Mouse (Mus musculus) layer of hippocampus, adult 11-12 months (tissue): ENCODE measurements at regions not wholly inside any gene's neighbourhood (a gene's known extent, or its start where the extent isn't known, plus 50 kb on each side); places are given as distances from the start of the nearest gene placed in this dataset.

ENCODE experiments used
- DNase-seq: peaks from one replicate; pipeline ENCODE4 v3.0.0; 2022; ENCODE audit warnings: low spot score

DNA sequence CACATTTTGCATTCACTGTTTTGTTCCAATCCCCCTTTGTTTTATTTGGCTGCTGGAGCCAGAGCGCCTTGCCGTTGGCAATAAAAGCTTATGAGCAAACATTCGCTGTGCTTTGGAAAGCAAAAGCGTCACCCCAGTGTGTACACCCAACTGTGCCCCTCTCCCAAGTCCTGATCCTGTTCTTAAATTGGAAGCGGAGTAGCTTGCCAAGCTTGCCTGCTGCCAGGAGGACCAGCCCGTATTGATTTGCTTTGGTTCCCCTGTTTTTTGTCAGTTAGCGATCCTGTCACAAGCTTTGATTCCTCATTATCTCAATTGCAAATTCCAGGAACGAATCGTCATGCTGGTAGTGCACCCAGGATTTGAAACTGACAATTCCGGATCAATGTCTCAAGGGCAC is 917.5 kb downstream of the Olfm4 start:
- DNase-seq, result peak; percentile 56

DNA sequence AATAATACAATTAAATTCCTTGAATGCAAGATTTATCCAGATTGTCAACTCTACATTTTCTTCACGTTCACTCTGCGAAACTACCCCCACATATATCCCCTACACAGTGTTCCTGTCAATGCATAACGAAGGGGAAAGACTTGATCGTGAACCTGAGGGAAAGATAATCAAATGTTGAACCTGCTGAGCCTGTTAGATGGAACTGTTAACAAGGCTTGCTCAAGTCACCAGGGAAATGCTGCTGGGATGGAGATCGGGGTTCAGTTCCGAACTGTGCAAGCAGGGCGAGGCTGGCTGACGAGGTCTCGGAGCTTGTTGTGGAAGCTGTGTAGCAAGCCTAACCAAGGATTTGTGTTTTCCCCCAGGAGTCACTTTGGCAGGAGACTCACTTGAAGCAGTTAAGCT is 917.9 kb downstream of the Olfm4 start:
- DNase-seq, result peak; percentile 4

- DNase-seq, result no peak
Observed at GRCm38 (mm10) chr14:80916031-80916430, 932.1 kb downstream of the Olfm4 start.

- no peak for DNase-seq
Observed at GRCm38 (mm10) chr14:80923732-80924131, 939.9 kb downstream of the Olfm4 start.

- DNase-seq, result no peak
Observed at GRCm38 (mm10) chr14:80959966-80960365, 976.1 kb downstream of the Olfm4 start.

- no peak for DNase-seq
Observed at GRCm38 (mm10) chr14:80975795-80976194, 991.9 kb downstream of the Olfm4 start.

DNA sequence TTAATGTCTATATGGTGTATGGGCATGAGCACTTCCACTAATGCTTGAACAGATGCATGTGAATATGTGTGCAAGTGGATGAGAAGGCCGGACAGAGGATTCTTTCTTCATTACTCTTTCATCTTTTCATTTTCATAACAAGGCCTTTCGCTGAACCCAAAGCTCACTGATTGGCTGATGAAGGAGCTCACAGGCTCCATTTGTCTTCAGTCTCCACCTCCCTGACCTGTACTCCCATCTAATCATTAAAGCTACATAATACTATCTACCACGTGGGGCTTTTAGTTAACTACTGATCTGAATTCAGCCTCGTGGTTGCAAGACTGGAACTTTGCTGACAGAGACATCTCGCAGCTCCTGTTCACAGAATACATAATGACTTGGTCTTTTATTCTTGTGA is 992.8 kb downstream of the Olfm4 start:
- no peak for DNase-seq

DNA sequence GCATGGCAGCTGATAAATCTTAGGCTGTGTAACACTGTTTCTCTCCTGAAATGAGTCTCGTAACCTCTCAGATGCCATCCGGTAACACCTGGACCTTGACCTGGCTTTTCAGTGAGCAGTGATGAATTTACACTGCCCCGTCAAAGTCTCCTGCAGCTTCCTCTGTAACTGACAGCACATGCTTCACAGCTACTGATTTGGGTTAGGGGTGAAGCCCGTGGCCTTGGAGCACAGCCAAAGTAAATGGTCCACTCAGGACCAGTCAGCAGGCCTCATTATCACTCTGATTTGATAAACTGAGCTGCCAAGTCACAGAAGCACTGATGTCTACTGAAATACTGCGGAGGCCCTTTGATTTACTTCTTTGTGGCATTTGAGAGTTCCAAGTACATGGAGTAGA is 995.6 kb downstream of the Olfm4 start:
- no peak for DNase-seq

DNA sequence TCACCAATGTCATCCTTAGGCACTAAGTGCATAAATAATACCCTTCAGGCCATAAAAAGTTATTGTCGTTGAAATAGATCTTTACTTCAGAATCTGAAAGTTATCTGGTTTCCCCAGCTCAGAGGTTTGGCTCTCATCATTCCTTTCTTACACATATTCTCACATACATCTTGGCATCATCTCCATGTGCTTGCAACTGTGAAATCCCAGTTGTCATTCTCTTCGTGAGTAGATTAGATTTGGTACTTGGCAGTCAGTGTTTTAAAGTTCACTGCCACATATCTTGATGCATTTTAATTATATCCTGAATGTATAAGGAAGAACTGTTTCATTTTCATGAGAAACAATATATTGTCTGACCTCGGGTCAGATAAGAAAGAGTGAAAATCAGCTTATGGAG is 1006.3 kb downstream of the Olfm4 start:
- DNase-seq, result no peak

DNA sequence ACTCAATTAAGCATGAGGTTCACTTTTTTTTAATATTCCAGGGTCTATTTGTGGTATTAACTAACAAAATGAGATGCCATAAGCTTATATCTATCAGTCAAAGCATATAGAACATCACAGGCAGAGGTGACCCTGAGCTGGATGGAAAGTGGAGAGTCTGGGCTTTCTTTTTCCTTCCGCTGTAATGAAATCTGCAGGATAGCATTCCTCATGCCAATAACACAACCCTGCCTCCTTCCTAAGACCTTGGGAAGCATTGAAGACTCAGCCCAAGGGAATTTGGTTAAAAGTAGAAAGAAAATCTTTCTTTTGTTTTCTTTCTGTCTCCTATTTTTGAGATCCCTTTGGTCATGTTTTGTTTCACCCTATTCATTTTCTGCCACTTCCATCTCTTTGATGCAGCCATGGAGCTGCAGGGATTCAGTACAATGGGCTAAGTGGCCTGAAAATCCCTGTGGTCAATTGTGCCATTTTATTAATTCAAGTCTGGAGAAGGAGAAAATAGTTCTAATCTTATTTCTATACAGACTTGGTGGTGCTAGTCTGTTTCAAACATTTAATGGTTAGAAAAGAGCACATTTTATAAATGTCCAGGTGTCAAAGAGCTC is 1006.9 kb downstream of the Olfm4 start:
- no peak for DNase-seq

- DNase-seq, result no peak
Observed at GRCm38 (mm10) chr14:80999030-80999429, 1015.1 kb downstream of the Olfm4 start.

- DNase-seq, result no peak
Observed at GRCm38 (mm10) chr14:81013208-81013607, 1029.3 kb downstream of the Olfm4 start.

- DNase-seq, result no peak
Observed at GRCm38 (mm10) chr14:81031475-81031874, 1047.6 kb downstream of the Olfm4 start.

- DNase-seq, result no peak
Observed at GRCm38 (mm10) chr14:81037635-81038034, 1053.8 kb downstream of the Olfm4 start.

GRCm38 (mm10) chr14:81038045-81038444 is 1054.2 kb downstream of the Olfm4 start:
- DNase-seq, result no peak
